11 mouse cellular contexts compared by ENCODE assay signal in genomic region chr2:109510070-109510979, GRCm38 (mm10).
DNase-seq lines count a peak whose midpoint lies in the region; ATAC-seq lines count a peak whose summit lies in the region.
"Had no signal": no experiment of that assay in that cellular context is flagged by ENCODE, and none has a peak within 500 bp of the region (broad histone marks: within the 10 kb centered on the region; RNA-seq: fewer than 3 reads in every experiment).

No protein-coding gene starts in this region.

- no peak for DNase-seq in lung, postnatal 14 days
- DNase-seq in kidney, postnatal 14 days: peak; percentile 7
- peak; percentile 2 for DNase-seq in yolk sac, embryonic 10.5 days (ENCODE audit: low spot score)
- DNase-seq in left cerebral cortex, postnatal 36 days (ENCODE audit: low spot score in 2 of 2): no peak
- no peak for DNase-seq in urinary bladder, postnatal 10 days (ENCODE audit: low spot score)
- DNase-seq: cerebellum, adult 11-12 months; heart, postnatal 36 days had no signal

- no peak overlapping the region for H3K27ac ChIP-seq in lung, embryonic 16.5 days (ENCODE audit: low read length)
- H3K27ac ChIP-seq in hindbrain, embryonic 13.5 days: peak overlapping the region; percentile 31; the same call in 1 of the 2 replicates

- no peaks in the 10 kb centered on the region for H3K4me1 ChIP-seq in lung, embryonic 16.5 days (replicated peaks; ENCODE audit: control insufficient read depth, insufficient read depth, low read length)
- peaks cover 16% of the 10 kb centered on the region for H3K4me1 ChIP-seq in hindbrain, embryonic 13.5 days (replicated peaks)

- no peak overlapping the region for H3K4me2 ChIP-seq in lung, embryonic 16.5 days (ENCODE audit: low read depth, low read length)
- no peak overlapping the region for H3K4me2 ChIP-seq in hindbrain, embryonic 13.5 days

- H3K36me3 ChIP-seq in lung, embryonic 16.5 days (ENCODE audit: control insufficient read depth, insufficient read depth, low read length): no peaks in the 10 kb centered on the region
- no peaks in the 10 kb centered on the region for H3K36me3 ChIP-seq in hindbrain, embryonic 13.5 days

- WGBS in lung, embryonic 16.5 days: 60% methylated on average over 8 of the region's 8 CpGs
- 43% methylated on average over 8 of the region's 8 CpGs for whole genome bisulfite sequencing in hindbrain, embryonic 13.5 days

- ATAC-seq in lung, embryonic 16.5 days (ENCODE audit: low read depth): 0 out of 2 replicates have a peak, but pooled peaks have one; percentile 34
- ATAC-seq in hindbrain, embryonic 13.5 days (ENCODE audit: low FRiP score): peak; percentile 93
- ATAC-seq: activated CD4-positive, CD25-positive, alpha-beta regulatory T cell, adult 4 months had no signal

- no peaks in the 10 kb centered on the region for H3K9me3 ChIP-seq in lung, embryonic 16.5 days (ENCODE audit: control insufficient read depth, low read length)
- no peaks in the 10 kb centered on the region for H3K9me3 ChIP-seq in hindbrain, embryonic 13.5 days

- H3K4me3 ChIP-seq in lung, embryonic 16.5 days (ENCODE audit: low read length): no peak overlapping the region
- H3K4me3 ChIP-seq in hindbrain, embryonic 13.5 days: no peak overlapping the region
- H3K4me3 ChIP-seq: erythroblast, embryonic 14.5 days had no signal

- no peaks in the 10 kb centered on the region for H3K27me3 ChIP-seq in lung, embryonic 16.5 days (ENCODE audit: control insufficient read depth, insufficient read depth, low read depth, low read length)
- H3K27me3 ChIP-seq in hindbrain, embryonic 13.5 days: 0 out of 2 replicates have a peak, but pooled peaks cover 2% of the 10 kb centered on the region

- no peak overlapping the region for H3K9ac ChIP-seq in lung, embryonic 16.5 days (ENCODE audit: low read length)
- no peak overlapping the region for H3K9ac ChIP-seq in hindbrain, embryonic 13.5 days

- intact Hi-C loops in left cerebral cortex, postnatal 36 days (cut with DNase I): no loop called here

Comparison
In these comparisons a context has a peak if more than half of its experiments do, and no peak if none do; other contexts are left out.
1. DNase-seq: peak in kidney, postnatal 14 days (single experiment) and yolk sac, embryonic 10.5 days (single experiment); none in lung, postnatal 14 days (single experiment), left cerebral cortex, postnatal 36 days (0 of 2) and urinary bladder, postnatal 10 days (single experiment).